Mouse (Mus musculus): ENCODE measurements around the gene Cd24a. TPM values are rescaled to one million over a fixed set of nuclear protein-coding genes. Genes with fewer than 3 reads are reported as not detected.

Cd24a gene
- total and polyA plus RNA-seq, 3 experiments: 469 to 2,766 (median 2,120) TPM

DNA sequence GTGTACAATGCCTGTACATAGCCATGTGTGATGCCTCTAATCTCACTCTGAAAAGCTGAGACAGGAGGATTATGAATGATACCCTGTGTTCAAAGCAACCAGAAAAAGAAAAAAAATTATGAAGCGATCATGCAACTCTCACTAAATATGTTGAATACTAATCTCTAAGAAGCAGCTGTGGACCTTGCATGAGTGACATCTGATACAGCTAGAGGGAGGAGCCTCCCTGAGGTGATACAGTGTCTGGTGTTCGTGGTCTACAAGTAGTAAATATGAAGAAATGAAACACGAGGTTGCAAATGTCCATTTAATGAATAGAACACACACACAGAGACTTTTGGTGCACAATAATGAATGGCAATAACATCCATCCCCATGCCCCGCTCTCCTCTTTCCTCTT, 52.5 kb downstream of the Cd24a start:
- Histone ChIP-seq H3K79me2 (replicated peaks; ENCODE audit: control insufficient read depth, extremely low read depth, insufficient read depth, poor library complexity, severe bottlenecking) (no peaks in the 10 kb centered on the region), H3K27ac (ENCODE audit: insufficient read depth, low read depth) (no peak overlapping the region), H3K4me3 (replicated peaks in 1 of 3; ENCODE audit: low read depth in 2 of 3, low read length in 2 of 3, poor library complexity in 1 of 3) (no peak overlapping the region), H3K4me2 (ENCODE audit: insufficient read depth, low read depth, poor library complexity, severe bottlenecking) (no peak overlapping the region; the same call in 1 of the 2 replicates), H3K9ac (ENCODE audit: insufficient read depth, low read depth) (no peak overlapping the region), H3K4me1 (ENCODE audit: control insufficient read depth in 1 of 2, insufficient read depth in 2 of 2) (peaks cover 0 to 4% of the 10 kb centered on the region in 2 experiments; a peak in 1 of 4 replicates), H3K9me3 (replicated peaks; ENCODE audit: low read length) (peaks cover 8% of the 10 kb centered on the region), H3K36me3 (replicated peaks in 1 of 2; ENCODE audit: control insufficient read depth in 1 of 2, insufficient read depth in 1 of 2, low read length in 1 of 2) (no peaks in the 10 kb centered on the region), H3K27me3 (replicated peaks) (no peaks in the 10 kb centered on the region)
- TF ChIP-seq RCOR1 (conservative IDR thresholded peaks at IDR 0.05; ENCODE audit: low read depth, low read length) (no peak), TBP (conservative IDR thresholded peaks at IDR 0.05; ENCODE audit: low read depth, low read length) (no peak), ZMIZ1 (IDR thresholded peaks at IDR 0.05; ENCODE audit: low read depth, low read length) (no peak), JUND (conservative IDR thresholded peaks at IDR 0.05; ENCODE audit: low read depth, low read length) (no peak), KAT2A (IDR thresholded peaks at IDR 0.05; ENCODE audit: insufficient replicate concordance, low read length) (no peak), E2F4 (IDR thresholded peaks at IDR 0.05; ENCODE audit: insufficient replicate concordance, low read depth, low read length) (no peak), USF2 (conservative IDR thresholded peaks at IDR 0.05; ENCODE audit: low read depth, low read length) (no peak), ZKSCAN1 (IDR thresholded peaks at IDR 0.05; ENCODE audit: borderline replicate concordance, low read depth, low read length) (no peak), USF1 (IDR thresholded peaks at IDR 0.05; ENCODE audit: low read depth, low read length) (no peak), ZC3H11A (IDR thresholded peaks at IDR 0.05; ENCODE audit: low read depth, low read length) (no peak), MEF2A (IDR thresholded peaks at IDR 0.05; ENCODE audit: borderline replicate concordance, low read depth, low read length) (no peak), TCF12 (IDR thresholded peaks at IDR 0.05; ENCODE audit: low read depth, low read length) (no peak)
- dilution Hi-C loops (cut with MboI; ENCODE audit: extremely low pct_ligation_motif_present, extremely low pct_unique_long_range_greater_than_20kb, low sequenced_read_pairs): no loop called here
- no peak for DNase-seq (ENCODE audit: extremely low read depth)
- in situ Hi-C loops (cut with MboI; ENCODE audit: low pct_ligation_motif_present, low pct_unique_long_range_greater_than_20kb, low sequenced_read_pairs): no loop called here

DNA sequence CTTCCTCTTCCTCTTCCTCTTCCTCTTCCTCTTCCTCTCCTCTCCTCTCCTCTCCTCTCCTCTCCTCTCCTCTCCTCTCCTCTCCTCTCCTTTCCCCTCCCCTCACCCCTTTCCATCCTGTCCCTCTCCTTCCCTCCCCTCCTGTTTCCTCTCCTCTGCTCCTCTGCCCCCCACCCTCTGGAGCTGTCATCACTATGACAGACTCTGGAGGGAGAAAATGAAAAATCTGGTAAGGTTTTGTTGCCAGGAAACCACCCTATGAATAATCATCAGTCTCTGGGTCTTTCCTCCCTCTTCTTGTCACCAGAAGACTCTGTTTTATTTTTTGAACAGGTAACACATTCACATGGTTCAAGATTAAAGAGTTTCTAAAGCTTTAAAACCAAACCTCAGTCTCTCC, 53.0 kb downstream of the Cd24a start:
- dilution Hi-C loops (cut with MboI; ENCODE audit: extremely low pct_ligation_motif_present, extremely low pct_unique_long_range_greater_than_20kb, low sequenced_read_pairs) (no loop called here), in situ Hi-C loops (cut with MboI; ENCODE audit: low pct_ligation_motif_present, low pct_unique_long_range_greater_than_20kb, low sequenced_read_pairs) (no loop called here)
- TF ChIP-seq ZMIZ1 (IDR thresholded peaks at IDR 0.05; ENCODE audit: low read depth, low read length) (no peak), ETS1 (conservative IDR thresholded peaks at IDR 0.05; ENCODE audit: low read depth, low read length) (no peak), CTCF (conservative IDR thresholded peaks at IDR 0.05 in 1 of 2, IDR thresholded peaks at IDR 0.05 in 1 of 2; ENCODE audit: low read depth in 2 of 2, low read length in 2 of 2) (no peak), ZKSCAN1 (IDR thresholded peaks at IDR 0.05; ENCODE audit: borderline replicate concordance, low read depth, low read length) (no peak), TBP (conservative IDR thresholded peaks at IDR 0.05; ENCODE audit: low read depth, low read length) (no peak), HCFC1 (IDR thresholded peaks at IDR 0.05; ENCODE audit: low read depth, low read length) (no peak), UBTF (IDR thresholded peaks at IDR 0.05; ENCODE audit: low read depth, low read length) (no peak), NELFE (IDR thresholded peaks at IDR 0.05; ENCODE audit: low read depth, low read length) (no peak), MYC (IDR thresholded peaks at IDR 0.05; ENCODE audit: low read depth, low read length) (no peak), JUND (conservative IDR thresholded peaks at IDR 0.05; ENCODE audit: low read depth, low read length) (no peak), MXI1 (IDR thresholded peaks at IDR 0.05; ENCODE audit: low read depth, low read length) (no peak), GABPA (IDR thresholded peaks at IDR 0.05; ENCODE audit: insufficient replicate concordance, low read depth, low read length) (no peak), EP300 (IDR thresholded peaks at IDR 0.05; ENCODE audit: low read length) (no peak), SIN3A (IDR thresholded peaks at IDR 0.05; ENCODE audit: low read length) (no peak)
- no peak overlapping the region for H3K4me2 ChIP-seq (ENCODE audit: insufficient read depth, low read depth, poor library complexity, severe bottlenecking)
- H3K9ac ChIP-seq (ENCODE audit: insufficient read depth, low read depth): no peak overlapping the region
- no peak for DNase-seq (ENCODE audit: extremely low read depth)
- peaks cover 8% of the 10 kb centered on the region for H3K9me3 ChIP-seq (replicated peaks; ENCODE audit: low read length)
- no peaks in the 10 kb centered on the region for H3K27me3 ChIP-seq (replicated peaks)
- no peaks in the 10 kb centered on the region for H3K36me3 ChIP-seq (replicated peaks in 1 of 2; ENCODE audit: control insufficient read depth in 1 of 2, insufficient read depth in 1 of 2, low read length in 1 of 2)
- no peak overlapping the region for H3K27ac ChIP-seq (ENCODE audit: insufficient read depth, low read depth)
- H3K79me2 ChIP-seq (replicated peaks; ENCODE audit: control insufficient read depth, extremely low read depth, insufficient read depth, poor library complexity, severe bottlenecking): no peaks in the 10 kb centered on the region
- H3K4me3 ChIP-seq (replicated peaks in 1 of 3; ENCODE audit: low read depth in 2 of 3, low read length in 2 of 3, poor library complexity in 1 of 3): no peak overlapping the region
- peaks cover 0 to 4% of the 10 kb centered on the region in 2 experiments; a peak in 1 of 4 replicates for H3K4me1 ChIP-seq (ENCODE audit: control insufficient read depth in 1 of 2, insufficient read depth in 2 of 2)
